Mouse (Mus musculus) lung, adult 2 months (tissue): ENCODE results near the gene Cmklr1. TPM values are rescaled to one million over a fixed set of nuclear protein-coding genes. Genes with fewer than 3 reads are reported as not detected.

Source experiments
- DNase-seq: peaks from one replicate; pipeline ENCODE4 v3.0.0; 2022
- H3K4me1 ChIP-seq: fragments of 200-500 bp; 2 replicates; pipeline ENCODE4 v1.6.1; 2011; ENCODE audit warnings: low read length; ENCODE audit not compliant: control insufficient read depth, insufficient read depth
- H3K4me3 ChIP-seq: fragments of 200-500 bp; replicated peaks from 2 replicates; pipeline ENCODE3; 2011; ENCODE audit warnings: low read depth, mild to moderate bottlenecking, control low read depth, low read length; ENCODE audit errors: extremely low read depth
- CTCF ChIP-seq: fragments of 200-500 bp; IDR thresholded peaks from 2 replicates; pipeline ENCODE4 v1.5.1; 2011; ENCODE audit warnings: mild to moderate bottlenecking, low read length, control low read depth; ENCODE audit not compliant: insufficient read depth
- POLR2A ChIP-seq: fragments of 200-500 bp; IDR thresholded peaks from 2 replicates; pipeline ENCODE4 v1.6.1; 2011; ENCODE audit warnings: low read depth, mild to moderate bottlenecking, control low read depth, low read length, borderline replicate concordance; ENCODE audit errors: extremely low read depth
- WGBS: fragments of 180-500 bp; shearing (Covaris S2); methylation state at CpG from one replicate; pipeline ENCODE4 v1.1.7; 2018; 5-methylcytosine and 5-hydroxymethylcytosine counted together
- polyA plus RNA-seq: library from polyadenylated mRNA; depleted of rRNA; stranded (reverse); fragments of >200 nt; gene quantifications from 2 replicates; pipeline ENCODE4 v1.2.3, GENCODE M21; 2012; rRNA removed

The Cmklr1 gene
- polyA plus RNA-seq, 1 experiment, result 271 TPM

DNA sequence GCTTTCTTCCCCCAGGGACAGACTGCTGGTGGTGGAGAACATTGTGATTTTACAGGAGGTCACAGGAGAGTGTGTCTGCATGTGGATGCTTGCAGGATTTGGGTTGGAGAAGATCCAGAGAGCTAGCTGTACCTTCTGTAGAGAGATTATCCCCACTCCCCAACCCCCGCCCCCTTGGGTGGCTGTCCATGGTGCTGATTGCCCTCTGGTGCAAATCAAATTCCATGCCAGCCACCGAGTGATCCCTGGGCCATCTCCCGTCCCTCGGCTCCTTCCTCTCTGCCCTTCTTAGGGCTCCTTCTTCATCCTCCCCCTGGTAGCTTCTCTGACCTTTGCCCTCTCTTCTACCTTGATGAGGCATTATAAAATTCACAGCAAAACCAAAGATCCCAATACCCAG is 85.8 kb downstream of the Cmklr1 start:
- no peaks in the 10 kb centered on the region for H3K4me1 ChIP-seq
- TF ChIP-seq CTCF, result no peak
- no peak for TF ChIP-seq POLR2A
- WGBS, result 53% methylated on average over 4 of the region's 4 CpGs
- no peak overlapping the region for H3K4me3 ChIP-seq
- no peak for DNase-seq

Other genes starting within 250 kb of the Cmklr1 start
- 3.9 and 4.9 TPM in 2 replicates for gene Wscd2, start 160.1 kb downstream of the Cmklr1 start, polyA plus RNA-seq
- gene 1700069L16Rik, start 74.3 kb upstream of the Cmklr1 start, polyA plus RNA-seq, result not detected in 2 replicates
- 10.6 and 10.7 TPM in 2 replicates for gene Ficd, start 85.4 kb upstream of the Cmklr1 start, polyA plus RNA-seq
- 20.2 and 24.2 TPM in 2 replicates for gene Sart3, start 122.1 kb upstream of the Cmklr1 start, polyA plus RNA-seq
- 115 and 118 TPM in 2 replicates for gene Iscu, start 122.3 kb upstream of the Cmklr1 start, polyA plus RNA-seq
- 59.9 and 72.5 TPM in 2 replicates for gene Tmem119, start 150.1 kb upstream of the Cmklr1 start, polyA plus RNA-seq
- gene Selplg, start 182.2 kb upstream of the Cmklr1 start, polyA plus RNA-seq, result 96.6 and 100 TPM in 2 replicates